Mouse (Mus musculus) left cerebral cortex, adult 2 months (tissue): ENCODE measurements at regions not wholly inside any gene's neighbourhood (a gene's known extent, or its start where the extent isn't known, plus 50 kb on each side); places are given as distances from the start of the nearest gene placed in this dataset.

ENCODE experiments used
- DNase-seq, 2 experiments: peaks; one replicate each; pipeline ENCODE4 v3.0.0; 2021 to 2022; ENCODE audit warnings: low spot score in 2 of 2, mixed read lengths in 1 of 2; ENCODE audit errors: extremely low spot score in 1 of 2
- H3K27ac ChIP-seq: fragments of 200-600 bp; 2 replicates; pipeline ENCODE4 v1.8.1; 2022
- H3K4me3 ChIP-seq: fragments of 200-600 bp; 2 replicates; pipeline ENCODE4 v1.8.1; 2022
- CTCF ChIP-seq: fragments of 200-600 bp; IDR thresholded peaks from 2 replicates; pipeline ENCODE4 v1.8.1; 2022; ENCODE audit warnings: antibody characterized with exemption, mild to moderate bottlenecking, moderate library complexity
- intact Hi-C: fragments of 180-260 bp; cut with DNase I; formaldehyde crosslinking; loops from one replicate; pipeline ENCODE4 v1.15.1; 2025

- DNase-seq, result no peak
- Histone ChIP-seq H3K27ac (no peak overlapping the region), H3K4me3 (no peak overlapping the region)
- TF ChIP-seq CTCF, result no peak
- intact Hi-C loops, result no loop called here
These were observed 117.0 kb downstream of the Gm10295 start for GRCm38 (mm10) chr7:71234176-71234769.

GRCm38 (mm10) chr7:71232821-71233815 lies 118.2 kb downstream of the Gm10295 start:
- intact Hi-C loops, result no loop called here

GRCm38 (mm10) chr7:71230901-71231477 lies 120.3 kb downstream of the Gm10295 start:
- H3K27ac ChIP-seq, result no peak overlapping the region
- intact Hi-C loops, result no loop called here
- H3K4me3 ChIP-seq, result no peak overlapping the region
- TF ChIP-seq CTCF, result no peak
- no peak for DNase-seq

More at GRCm38 (mm10) chr7:71232821-71233815, 118.2 kb downstream of the Gm10295 start:
- H3K27ac ChIP-seq, result no peak overlapping the region
- no peak for DNase-seq
- no peak overlapping the region for H3K4me3 ChIP-seq
- TF ChIP-seq CTCF, result no peak

GRCm38 (mm10) chr7:71229183-71229582 lies 122.1 kb downstream of the Gm10295 start:
- intact Hi-C loops, result no loop called here

GRCm38 (mm10) chr7:71224320-71224865 lies 126.9 kb downstream of the Gm10295 start:
- no peak overlapping the region for H3K4me3 ChIP-seq
- no peak for DNase-seq
- intact Hi-C loops, result no loop called here
- no peak for TF ChIP-seq CTCF
- no peak overlapping the region for H3K27ac ChIP-seq

More at GRCm38 (mm10) chr7:71229183-71229582, 122.1 kb downstream of the Gm10295 start:
- Histone ChIP-seq H3K27ac (no peak overlapping the region), H3K4me3 (no peak overlapping the region)
- TF ChIP-seq CTCF, result no peak
- DNase-seq, result no peak

GRCm38 (mm10) chr7:71223513-71224319 lies 127.6 kb downstream of the Gm10295 start:
- no peak for TF ChIP-seq CTCF
- Histone ChIP-seq H3K27ac (no peak overlapping the region), H3K4me3 (no peak overlapping the region)
- no peak for DNase-seq
- intact Hi-C loops, result no loop called here

GRCm38 (mm10) chr7:71217344-71217743 lies 133.9 kb downstream of the Gm10295 start:
- TF ChIP-seq CTCF, result no peak
- no peak overlapping the region for H3K27ac ChIP-seq
- no peak overlapping the region for H3K4me3 ChIP-seq
- DNase-seq, result no peak
- intact Hi-C loops, result no loop called here

- Histone ChIP-seq H3K27ac (no peak overlapping the region), H3K4me3 (no peak overlapping the region)
- intact Hi-C loops, result no loop called here
- no peak for DNase-seq
- TF ChIP-seq CTCF, result no peak
These were observed 134.5 kb downstream of the Gm10295 start for GRCm38 (mm10) chr7:71216808-71217207.

GRCm38 (mm10) chr7:71214500-71215055 lies 136.7 kb downstream of the Gm10295 start:
- H3K4me3 ChIP-seq, result no peak overlapping the region
- TF ChIP-seq CTCF, result no peak
- DNase-seq, result no peak
- no peak overlapping the region for H3K27ac ChIP-seq
- intact Hi-C loops, result no loop called here

- no peak for DNase-seq
- no peak for TF ChIP-seq CTCF
- no peak overlapping the region for H3K27ac ChIP-seq
- intact Hi-C loops, result no loop called here
- H3K4me3 ChIP-seq, result no peak overlapping the region
These were observed 158.2 kb downstream of the Gm10295 start for GRCm38 (mm10) chr7:71193131-71193530.

- DNase-seq, result no peak
- intact Hi-C loops, result no loop called here
- TF ChIP-seq CTCF, result no peak
- Histone ChIP-seq H3K4me3 (no peak overlapping the region), H3K27ac (no peak overlapping the region)
These were observed 161.0 kb downstream of the Gm10295 start for GRCm38 (mm10) chr7:71190161-71190711.
